Mouse (Mus musculus) duodenum, adult 2 months (tissue): ENCODE measurements around the gene Cfc1. TPM values are rescaled to one million over a fixed set of nuclear protein-coding genes. Genes with fewer than 3 reads are reported as not detected.

ENCODE experiments used
- polyA plus RNA-seq: library from polyadenylated mRNA; depleted of rRNA; stranded (reverse); fragments of >200 nt; gene quantifications from 2 replicates; pipeline ENCODE4 v1.2.3, GENCODE M21; 2012; ENCODE audit warnings: low replicate concordance; rRNA removed

Cfc1 gene
- polyA plus RNA-seq: not detected in 2 replicates

DNA sequence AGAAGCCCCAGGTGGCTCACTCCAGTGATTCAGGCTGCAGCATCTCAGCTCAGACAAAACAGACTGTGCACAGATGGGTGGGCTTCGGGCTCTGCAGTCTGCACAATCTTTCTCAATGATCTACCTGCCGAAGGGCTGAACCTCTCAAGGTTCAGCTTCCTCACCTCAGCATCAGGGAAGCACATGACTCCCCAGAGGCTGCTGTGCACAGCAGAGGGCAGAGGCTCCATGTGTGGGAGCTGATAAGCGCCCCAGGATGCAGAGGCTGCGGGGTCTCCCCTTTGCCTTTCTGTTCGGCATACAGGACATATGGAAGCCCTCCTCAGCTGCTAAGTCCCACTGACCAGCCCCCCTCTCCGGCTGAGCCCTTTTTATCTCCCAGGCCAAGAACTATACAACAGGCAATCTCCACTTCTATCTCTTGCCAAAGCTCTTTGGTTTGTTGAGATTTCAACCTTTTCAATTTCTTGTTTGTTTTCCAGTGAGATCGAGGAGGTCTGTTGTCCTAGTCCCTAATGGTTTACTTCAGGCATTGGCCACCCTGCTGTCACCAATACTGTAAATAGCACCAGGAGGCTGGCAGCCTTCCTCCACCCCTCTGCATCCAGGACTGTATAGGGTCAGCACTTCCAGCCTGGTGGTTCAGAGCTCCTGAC, at the start of gene Cfc1:
TSS of gene Cfc1 (plus strand) at position 606 of the 656 bp plus-strand sequence.

DNA sequence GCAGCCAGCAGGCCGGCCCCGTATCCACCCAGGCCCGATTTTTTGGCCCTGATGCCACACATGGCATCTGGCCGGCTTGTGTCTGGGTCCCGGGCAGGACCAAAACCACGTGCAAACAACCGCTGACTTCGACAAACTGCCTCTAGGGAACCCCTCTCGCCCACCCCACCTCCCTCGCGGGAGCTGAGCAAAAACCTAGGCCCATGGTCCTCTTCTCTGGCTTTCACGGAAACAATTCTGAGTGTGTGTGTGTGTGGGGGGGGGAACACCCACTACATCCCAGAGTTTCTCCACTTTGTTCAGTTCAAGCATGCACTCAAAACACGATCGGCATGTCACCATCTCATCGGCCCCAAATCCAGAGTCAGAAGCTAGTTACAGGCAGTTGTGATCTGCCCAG, 25.4 kb downstream of the Cfc1 start, which contains the start of gene Prss40:
TSS of gene Prss40 (minus strand) at position 101 of the 400 bp plus-strand sequence.

DNA sequence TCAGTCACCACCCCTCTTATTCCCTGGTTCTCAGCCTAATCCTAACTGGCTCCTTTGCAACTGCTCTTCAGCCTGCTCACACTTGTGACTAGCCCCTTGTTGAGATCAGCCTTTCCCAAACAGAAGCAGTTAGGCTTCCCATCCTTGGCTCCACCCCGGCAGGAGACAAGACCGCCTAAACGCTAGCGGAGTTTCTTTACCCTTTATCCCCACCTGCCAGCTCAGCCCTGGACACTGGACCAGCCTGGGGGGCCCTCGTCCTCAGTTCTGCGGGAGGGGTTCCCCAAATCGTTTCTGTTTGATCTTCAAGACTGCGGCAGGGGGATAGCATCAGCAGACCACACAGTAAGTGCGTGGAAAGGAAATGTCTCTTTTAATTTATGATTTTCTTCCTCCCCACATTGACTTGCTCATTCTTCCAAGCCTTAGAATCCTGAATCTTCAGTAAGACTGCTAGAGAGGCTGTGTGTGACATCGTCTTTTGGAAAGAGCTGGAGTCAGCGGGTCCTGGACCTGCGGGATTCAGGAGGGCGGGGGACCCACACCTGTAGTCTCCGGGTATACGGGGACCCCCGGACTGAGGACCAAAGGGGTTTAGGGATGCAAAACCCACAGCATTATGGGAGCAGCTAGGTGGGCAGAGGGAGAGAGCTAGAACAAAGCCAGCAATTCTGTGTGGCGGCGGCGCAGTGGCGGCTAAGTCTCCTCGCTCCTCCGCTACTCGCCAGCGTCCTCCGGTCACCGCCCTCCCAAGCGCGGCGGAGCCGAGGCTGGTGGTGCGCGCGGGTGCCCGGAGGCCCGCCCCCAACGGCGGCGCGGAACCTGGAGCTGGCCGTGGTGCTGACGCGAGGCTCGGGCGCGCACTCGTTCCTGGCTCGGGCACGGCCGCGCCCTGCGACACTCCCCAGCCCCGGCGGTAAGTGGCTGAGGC, 43.7 kb downstream of the Cfc1 start, which contains the start of gene Amer3:
TSS of gene Amer3 (plus strand) at position 807 of the 931 bp plus-strand sequence.

Other genes with a start within 250 kb of the Cfc1 start
- gene Ccdc115, start 96.0 kb upstream of the Cfc1 start, polyA plus RNA-seq: 8.9 and 10.3 TPM in 2 replicates
- 31.4 and 35.7 TPM in 2 replicates for gene Imp4, start 95.8 kb upstream of the Cfc1 start, polyA plus RNA-seq
- 280 and 349 TPM in 2 replicates for gene Ptpn18, start 75.9 kb upstream of the Cfc1 start, polyA plus RNA-seq
- not detected in 2 replicates for gene Prss39, start 37.2 kb upstream of the Cfc1 start, polyA plus RNA-seq
- not detected in 2 replicates for gene Prss40, start 25.3 kb downstream of the Cfc1 start, polyA plus RNA-seq
- gene Amer3, start 44.0 kb downstream of the Cfc1 start, polyA plus RNA-seq: 0.02 and 0.04 TPM in 2 replicates